Mouse (Mus musculus) C2C12 (cell line): Measurements from ENCODE around the gene Ing4. TPM values are rescaled to one million over a fixed set of nuclear protein-coding genes. Genes with fewer than 3 reads are reported as not detected.
"Not testable (repeated sequence)": the region's sequence is repeated elsewhere in the genome, so short reads cannot be mapped to it uniquely, and the experiment has no call there.

ENCODE experiments used
- H3K27me3 ChIP-seq: one replicate; pipeline ENCODE4 v1.6.1; 2011; ENCODE audit not compliant: control insufficient read depth, insufficient read depth, insufficient read length
- H3K36me3 ChIP-seq: one replicate; pipeline ENCODE4 v1.6.1; 2011; ENCODE audit not compliant: control insufficient read depth, insufficient read depth
- H3K4me3 ChIP-seq: one replicate; pipeline ENCODE4 v1.5.1; 2011; ENCODE audit warnings: mild to moderate bottlenecking, control low read depth; ENCODE audit not compliant: poor library complexity, insufficient read depth, severe bottlenecking
- H3K79me2 ChIP-seq: one replicate; pipeline ENCODE4 v1.6.1; 2011; ENCODE audit not compliant: control insufficient read depth, insufficient read depth
- H3K79me3 ChIP-seq: one replicate; pipeline ENCODE4 v1.6.1; 2011; ENCODE audit warnings: low read depth, control low read depth
- H3ac ChIP-seq: one replicate; pipeline ENCODE3; 2011; ENCODE audit warnings: low read depth; ENCODE audit not compliant: control insufficient read depth, insufficient read length
- CEBPB ChIP-seq: IDR thresholded peaks from one replicate; pipeline ENCODE4 v1.6.1; 2011; ENCODE audit warnings: low read depth, mild to moderate bottlenecking, control low read depth, moderate library complexity
- CTCF ChIP-seq: IDR thresholded peaks from one replicate; pipeline ENCODE4 v1.5.1; 2011; ENCODE audit not compliant: control insufficient read depth, insufficient read depth, insufficient read length
- FOSL1 ChIP-seq: IDR thresholded peaks from one replicate; pipeline ENCODE4 v1.8.0; 2011; ENCODE audit warnings: mild to moderate bottlenecking, low read length; ENCODE audit not compliant: poor library complexity, insufficient read depth, severe bottlenecking
- MAX ChIP-seq: IDR thresholded peaks from one replicate; pipeline ENCODE4 v1.6.1; 2011; ENCODE audit warnings: mild to moderate bottlenecking, control low read depth
- MYOD1 ChIP-seq: IDR thresholded peaks from one replicate; pipeline ENCODE4 v1.6.1; 2011; ENCODE audit warnings: low read depth; ENCODE audit not compliant: control insufficient read depth, insufficient read length
- MYOG ChIP-seq: IDR thresholded peaks from one replicate; pipeline ENCODE4 v1.6.1; 2011; ENCODE audit not compliant: control insufficient read depth, insufficient read length; ENCODE audit errors: extremely low read depth
- USF1 ChIP-seq: IDR thresholded peaks from one replicate; pipeline ENCODE4 v1.6.1; 2011; ENCODE audit warnings: low read depth, mild to moderate bottlenecking, control low read depth, moderate library complexity
- polyA plus RNA-seq: library from polyadenylated mRNA; unstranded; fragments of >200 nt; fragmentation: generic; extraction: Trizol; gene quantifications from one replicate; pipeline ENCODE4 v1.2.1, GENCODE M21; 2012; ENCODE audit warnings: missing spikeins

Gene Ing4
- polyA plus RNA-seq, 1 experiment, result 23.6 TPM

DNA sequence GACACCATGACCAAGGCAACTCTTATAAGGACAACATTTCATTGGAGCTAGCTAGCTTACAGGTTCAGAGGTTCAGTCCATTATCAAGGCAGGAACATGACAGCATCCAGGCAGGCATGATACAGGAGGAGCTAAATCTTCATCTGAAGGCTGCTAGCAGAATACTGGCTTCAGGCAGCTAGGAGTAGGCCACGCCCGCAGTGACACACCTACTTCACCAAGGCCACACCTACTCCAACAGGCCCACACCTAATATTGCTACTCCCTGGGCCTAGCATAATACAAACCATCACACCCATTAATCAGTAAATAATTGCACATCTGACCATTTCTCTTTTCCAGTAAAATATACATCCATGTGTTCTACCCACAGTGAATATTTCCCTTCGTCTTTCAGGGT is 21.9 kb upstream of the Ing4 start:
- Histone ChIP-seq H3K79me3 (peaks cover 38% of the 10 kb centered on the region), H3K36me3 (peaks cover 80% of the 10 kb centered on the region), H3K4me3 (no peak overlapping the region), H3K79me2 (peaks cover 99% of the 10 kb centered on the region), H3ac (no peak overlapping the region), H3K27me3 (no peaks in the 10 kb centered on the region)
- TF ChIP-seq MYOD1 (no peak), USF1 (no peak), MAX (no peak), CEBPB (no peak), MYOG (no peak), FOSL1 (no peak), CTCF (no peak)

DNA sequence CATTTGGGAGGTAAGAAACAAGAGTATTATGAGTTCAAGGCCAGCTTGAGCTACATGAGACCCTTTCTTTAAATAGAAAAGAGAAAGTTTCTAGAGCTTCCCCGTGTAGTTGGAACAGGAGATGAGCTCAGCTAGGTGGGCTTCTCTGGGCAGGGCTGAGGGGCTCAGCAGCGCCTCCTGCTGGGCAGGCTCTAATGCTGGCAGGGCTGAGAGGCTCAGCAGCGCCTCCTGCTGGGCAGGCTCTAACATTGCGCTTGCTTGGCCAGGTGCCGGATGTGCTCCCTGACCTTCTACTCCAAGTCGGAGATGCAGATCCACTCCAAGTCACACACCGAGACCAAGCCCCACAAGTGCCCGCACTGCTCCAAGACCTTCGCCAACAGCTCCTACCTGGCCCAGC is 9.0 kb upstream of the Ing4 start:
- peak; percentile 86 for TF ChIP-seq CTCF
- not testable (repeated sequence) for H3K27me3 ChIP-seq, H3K4me3 ChIP-seq, H3ac ChIP-seq, H3K79me3 ChIP-seq, H3K79me2 ChIP-seq
- H3K36me3 ChIP-seq, result peaks cover 82% of the 10 kb centered on the region

DNA sequence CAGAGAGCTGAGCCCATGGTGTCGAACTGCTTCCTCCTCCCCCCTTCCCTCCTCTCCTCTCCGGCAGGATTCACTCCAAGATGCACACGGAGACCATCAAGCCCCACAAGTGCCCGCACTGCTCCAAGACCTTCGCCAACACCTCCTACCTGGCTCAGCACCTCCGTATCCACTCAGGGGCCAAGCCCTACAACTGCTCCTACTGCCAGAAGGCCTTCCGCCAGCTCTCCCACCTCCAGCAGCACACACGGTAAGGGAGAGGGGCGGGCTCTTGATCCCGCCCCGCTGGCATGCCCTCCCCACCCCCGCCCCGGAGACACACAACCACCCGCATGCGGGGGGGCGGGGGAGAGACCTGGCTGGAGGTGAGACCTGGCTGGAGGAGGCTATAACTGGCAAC is 8.0 kb upstream of the Ing4 start:
- no peaks in the 10 kb centered on the region for H3K79me2 ChIP-seq
- TF ChIP-seq USF1 (no peak), MYOG (no peak), FOSL1 (no peak), CTCF (no peak), MYOD1 (no peak), MAX (no peak), CEBPB (no peak)
- no peaks in the 10 kb centered on the region for H3K79me3 ChIP-seq
- no peak overlapping the region for H3K4me3 ChIP-seq
- no peak overlapping the region for H3ac ChIP-seq
- no peaks in the 10 kb centered on the region for H3K27me3 ChIP-seq
- H3K36me3 ChIP-seq, result peaks cover 79% of the 10 kb centered on the region

DNA sequence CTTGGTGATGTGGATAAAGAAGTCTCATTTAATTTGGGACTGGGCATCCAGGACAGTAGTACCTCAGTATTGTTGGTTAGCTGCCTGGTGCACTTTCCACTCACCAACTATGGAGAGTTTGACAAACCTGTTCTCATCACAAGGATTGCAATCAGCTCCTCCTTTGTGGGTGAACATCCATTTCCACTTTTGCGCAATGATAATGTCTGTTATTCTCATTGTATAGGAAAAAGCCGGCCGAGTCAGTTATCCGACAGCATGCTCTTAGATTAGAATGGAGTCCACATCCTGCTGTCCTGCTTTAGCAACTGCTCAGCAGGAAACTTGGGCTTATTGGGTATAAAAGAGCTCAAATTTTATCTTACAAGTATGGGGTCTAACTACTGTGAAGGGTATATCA is 894 bp upstream of the Ing4 start:
- Histone ChIP-seq H3K79me3 (peaks cover 7% of the 10 kb centered on the region), H3ac (no peak overlapping the region), H3K4me3 (no peak overlapping the region), H3K27me3 (no peaks in the 10 kb centered on the region), H3K36me3 (peaks cover 37% of the 10 kb centered on the region), H3K79me2 (peaks cover 14% of the 10 kb centered on the region)
- TF ChIP-seq FOSL1 (no peak), MAX (no peak), USF1 (no peak), MYOD1 (no peak), MYOG (no peak), CEBPB (no peak), CTCF (no peak)

DNA sequence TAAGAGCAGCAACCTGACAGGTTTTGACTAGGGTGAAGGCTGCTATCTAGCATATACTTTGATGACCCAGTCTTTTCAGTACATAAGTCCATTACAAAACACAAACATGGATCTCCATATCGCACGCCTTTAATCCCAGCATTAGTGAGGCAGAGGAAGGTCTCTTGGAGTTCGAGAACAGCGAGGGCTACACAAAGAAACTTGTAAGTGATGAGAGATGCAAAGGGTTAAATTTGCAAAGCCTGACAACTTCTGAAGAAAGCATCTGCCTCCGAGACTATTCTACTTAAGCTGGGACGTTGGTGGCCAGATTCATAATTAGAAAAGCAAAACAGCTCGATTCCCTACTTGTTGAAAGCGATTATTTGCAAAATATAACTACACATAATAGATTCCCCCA is 429 bp upstream of the Ing4 start:
- Histone ChIP-seq H3K79me3 (peaks cover 7% of the 10 kb centered on the region), H3K27me3 (no peaks in the 10 kb centered on the region), H3K36me3 (peaks cover 37% of the 10 kb centered on the region), H3K4me3 (no peak overlapping the region), H3ac (no peak overlapping the region), H3K79me2 (peaks cover 14% of the 10 kb centered on the region)
- no peak for TF ChIP-seq USF1
- no peak for TF ChIP-seq MYOD1
- TF ChIP-seq CEBPB, result no peak
- TF ChIP-seq MAX, result no peak
- no peak for TF ChIP-seq MYOG
- no peak for TF ChIP-seq FOSL1
- no peak for TF ChIP-seq CTCF

DNA sequence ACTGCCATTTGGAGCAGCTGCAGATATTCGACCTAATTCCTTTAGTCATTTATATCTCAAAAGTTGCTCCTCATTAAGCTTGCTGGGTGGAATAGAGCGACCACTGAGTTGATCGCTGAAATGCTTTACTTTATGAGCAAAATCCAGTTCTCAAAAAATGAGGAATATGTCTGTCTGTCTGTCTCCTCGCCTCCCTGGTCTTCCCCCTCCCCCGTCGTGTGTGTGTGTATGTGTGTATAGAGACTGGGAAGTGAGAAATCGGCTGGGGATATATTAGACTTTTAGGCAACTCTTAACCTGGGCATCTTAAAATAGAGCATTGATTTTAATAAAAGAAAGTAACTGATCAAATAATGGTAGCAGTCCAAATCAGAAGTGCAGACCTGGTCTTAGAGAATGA is 661 bp downstream of the Ing4 start:
- Histone ChIP-seq H3K36me3 (peaks cover 39% of the 10 kb centered on the region), H3K79me3 (peaks cover 7% of the 10 kb centered on the region)

More for the DNA sequence above, 661 bp downstream of the Ing4 start:
- H3K79me2 ChIP-seq, result peaks cover 14% of the 10 kb centered on the region
- no peaks in the 10 kb centered on the region for H3K27me3 ChIP-seq
- H3ac ChIP-seq, result peak overlapping the region; percentile 70
- peak overlapping the region; percentile 48 for H3K4me3 ChIP-seq
- no peak for TF ChIP-seq MYOG
- no peak for TF ChIP-seq FOSL1
- TF ChIP-seq USF1, result no peak
- TF ChIP-seq CTCF, result no peak
- TF ChIP-seq MAX, result no peak
- TF ChIP-seq MYOD1, result no peak
- no peak for TF ChIP-seq CEBPB
